ENCODE assay signal across 25 mouse cellular contexts in genomic region chr16:13825781-13826490, GRCm38 (mm10). TPM values are rescaled to one million over a fixed set of nuclear protein-coding genes. Genes with fewer than 3 reads are reported as not detected.
A peak's percentile ranks its signal among the peaks of the same experiment; 100 is the strongest.
DNase-seq lines count a peak whose midpoint lies in the region; ATAC-seq and TF ChIP-seq lines count a peak whose summit lies in the region.
"Had no signal": no experiment of that assay in that cellular context is flagged by ENCODE, and none has a peak within 500 bp of the region (broad histone marks: within the 10 kb centered on the region; RNA-seq: fewer than 3 reads in every experiment).

No protein-coding gene starts in this region.

- no peak overlapping the region for H3K9ac ChIP-seq in embryonic facial prominence, embryonic 14.5 days (ENCODE audit: low read depth, low read length)
- no peak overlapping the region for H3K9ac ChIP-seq in kidney, postnatal 0 days (ENCODE audit: low read depth, low read length)
- H3K9ac ChIP-seq: hindbrain, embryonic 15.5 days; limb, embryonic 13.5 days; liver, embryonic 14.5 days; lung, embryonic 14.5 days; midbrain, embryonic 15.5 days; neural tube, embryonic 15.5 days had no signal

- WGBS in embryonic facial prominence, embryonic 14.5 days: 69% methylated on average over 7 of the region's 7 CpGs
- WGBS in embryonic facial prominence, embryonic 10.5 days: 81% methylated on average over 7 of the region's 7 CpGs
- WGBS in kidney, postnatal 0 days: 61% methylated on average over 7 of the region's 7 CpGs

- H3K9me3 ChIP-seq in embryonic facial prominence, embryonic 14.5 days (ENCODE audit: control insufficient read depth, low read length): no peaks in the 10 kb centered on the region
- H3K9me3 ChIP-seq in embryonic facial prominence, embryonic 10.5 days: no peaks in the 10 kb centered on the region
- H3K9me3 ChIP-seq in kidney, postnatal 0 days (replicated peaks; ENCODE audit: low read length): no peaks in the 10 kb centered on the region
- H3K9me3 ChIP-seq: hindbrain, embryonic 15.5 days; limb, embryonic 13.5 days; midbrain, embryonic 15.5 days; neural tube, embryonic 15.5 days had no signal

- peak; percentile 44; the same call in 1 of the 2 replicates for ATAC-seq in embryonic facial prominence, embryonic 14.5 days (ENCODE audit: low read depth)
- ATAC-seq in kidney, postnatal 0 days (replicated peaks; ENCODE audit: low FRiP score, low read depth): peak; percentile 27; the same call in 1 of the 2 replicates
- ATAC-seq: activated CD4-positive, CD25-positive, alpha-beta regulatory T cell, adult 4 months; midbrain, embryonic 15.5 days had no signal

- H3K27ac ChIP-seq in embryonic facial prominence, embryonic 14.5 days (replicated peaks; ENCODE audit: low read depth, low read length): no peak overlapping the region
- H3K27ac ChIP-seq in embryonic facial prominence, embryonic 10.5 days (replicated peaks): no peak overlapping the region
- H3K27ac ChIP-seq in kidney, postnatal 0 days: no peak overlapping the region
- H3K27ac ChIP-seq: hindbrain, embryonic 15.5 days; layer of hippocampus, adult 2 months; limb, embryonic 13.5 days; liver, embryonic 14.5 days; midbrain, embryonic 15.5 days; neural tube, embryonic 15.5 days had no signal

- H3ac ChIP-seq in myocyte (ENCODE audit: control insufficient read depth, insufficient read length): no peak overlapping the region

- H3K4me1 ChIP-seq in embryonic facial prominence, embryonic 14.5 days (ENCODE audit: control insufficient read depth, insufficient read depth, low read length): peaks cover 5% of the 10 kb centered on the region; the same call in 1 of the 2 replicates
- H3K4me1 ChIP-seq in embryonic facial prominence, embryonic 10.5 days: 0 out of 2 replicates have a peak, but pooled peaks cover under 1% of the 10 kb centered on the region
- H3K4me1 ChIP-seq in kidney, postnatal 0 days (replicated peaks; ENCODE audit: insufficient read depth, low read length): no peaks in the 10 kb centered on the region

- peak; percentile 41 for DNase-seq in embryonic facial prominence, embryonic 14.5 days (ENCODE audit: low spot score)
- DNase-seq in embryonic facial prominence, embryonic 10.5 days (ENCODE audit: low spot score): no peak
- DNase-seq in kidney, postnatal 0 days (ENCODE audit: low spot score): no peak
- no peak for DNase-seq in kidney, postnatal 36 days
- peak; percentile 23 for DNase-seq in NIH3T3 (ENCODE audit: low read depth)
- no peak for DNase-seq in cerebellum, adult 8-10 months
- no peak for DNase-seq in embryo, embryonic 11 days
- DNase-seq: adrenal gland, adult 8-10 months; cerebellum, adult 18-20 months; cerebellum, postnatal 36 days; gastrocnemius, postnatal 36 days; kidney, adult 2 months; kidney, postnatal 14 days; lung, embryonic 14.5 days; right cerebral cortex, adult 18-20 months; right cerebral cortex, postnatal 4 days had no signal

- no peak for TF ChIP-seq POLR2A in myocyte (IDR thresholded peaks at IDR 0.05; ENCODE audit: insufficient read length, low read depth)

- H3K27me3 ChIP-seq in embryonic facial prominence, embryonic 14.5 days (replicated peaks; ENCODE audit: control insufficient read depth, insufficient read depth, low read length): no peaks in the 10 kb centered on the region
- no peaks in the 10 kb centered on the region for H3K27me3 ChIP-seq in embryonic facial prominence, embryonic 10.5 days (replicated peaks; ENCODE audit: low read depth, poor library complexity, severe bottlenecking)
- H3K27me3 ChIP-seq in kidney, postnatal 0 days (ENCODE audit: insufficient read depth, low read length): no peaks in the 10 kb centered on the region
- no peaks in the 10 kb centered on the region for H3K27me3 ChIP-seq in myocyte (ENCODE audit: control insufficient read depth, insufficient read depth, insufficient read length)
- H3K27me3 ChIP-seq: hindbrain, embryonic 15.5 days; limb, embryonic 13.5 days; midbrain, embryonic 15.5 days; neural tube, embryonic 15.5 days had no signal

- no peaks in the 10 kb centered on the region for H3K79me2 ChIP-seq in myocyte (ENCODE audit: control insufficient read depth, insufficient read depth)

- H3K4me2 ChIP-seq in embryonic facial prominence, embryonic 14.5 days (ENCODE audit: low read depth, low read length): no peak overlapping the region
- H3K4me2 ChIP-seq in kidney, postnatal 0 days (ENCODE audit: low read length): no peak overlapping the region
- peak overlapping the region; percentile 7 for H3K4me2 ChIP-seq in myocyte (ENCODE audit: low read depth)
- H3K4me2 ChIP-seq: heart, embryonic 11.5 days; hindbrain, embryonic 15.5 days; limb, embryonic 13.5 days; lung, embryonic 14.5 days; midbrain, embryonic 15.5 days; neural tube, embryonic 15.5 days had no signal

- H3K36me3 ChIP-seq in embryonic facial prominence, embryonic 14.5 days (ENCODE audit: control insufficient read depth, insufficient read depth, low read length): peaks cover 49% of the 10 kb centered on the region
- peaks cover 60% of the 10 kb centered on the region for H3K36me3 ChIP-seq in embryonic facial prominence, embryonic 10.5 days (replicated peaks)
- peaks cover 30% of the 10 kb centered on the region; the same call in 1 of the 2 replicates for H3K36me3 ChIP-seq in kidney, postnatal 0 days (ENCODE audit: insufficient read depth, low read length)
- peaks cover 4% of the 10 kb centered on the region for H3K36me3 ChIP-seq in myocyte (ENCODE audit: control insufficient read depth, insufficient read depth)

- H3K4me3 ChIP-seq in embryonic facial prominence, embryonic 14.5 days (ENCODE audit: low read depth, low read length): no peak overlapping the region
- H3K4me3 ChIP-seq in embryonic facial prominence, embryonic 10.5 days: no peak overlapping the region
- no peak overlapping the region for H3K4me3 ChIP-seq in kidney, postnatal 0 days (replicated peaks; ENCODE audit: low read depth, low read length)
- H3K4me3 ChIP-seq in myocyte: no peak overlapping the region
- H3K4me3 ChIP-seq: hindbrain, embryonic 15.5 days; layer of hippocampus, adult 2 months; limb, embryonic 13.5 days; midbrain, embryonic 15.5 days; neural tube, embryonic 15.5 days had no signal

- no peak for TF ChIP-seq CTCF in kidney, postnatal 0 days (IDR thresholded peaks at IDR 0.05; ENCODE audit: low read depth)

TF ChIP-seq in myocyte, 11 proteins besides CTCF, POLR2A, EP300 and RAD21:
- TF ChIP-seq TCF12 (IDR thresholded peaks at IDR 0.05; ENCODE audit: insufficient read depth, poor library complexity, severe bottlenecking) (no peak), MYOD1 (IDR thresholded peaks at IDR 0.05; ENCODE audit: control insufficient read depth in 1 of 3, insufficient read length in 2 of 3, low read depth in 2 of 3) (peak in 2 of 3 experiments; percentile 8 to 30)
TF ChIP-seq in myocyte: peak in this region for 1.

RNA-seq across cellular contexts. Expression of gene Ntan1, which starts 7.3 kb away (rescaled TPM):
- polyA plus RNA-seq in embryonic facial prominence, embryonic 14.5 days (2014; fragmentation: Nextera tagmentation; extraction: Ambion mirVana): 176 and 178 TPM in 2 replicates
- polyA plus RNA-seq in embryonic facial prominence, embryonic 10.5 days (2016; fragmentation: Nextera tagmentation; extraction: Ambion mirVana): 128 and 149 TPM in 2 replicates
- polyA plus RNA-seq in kidney, postnatal 0 days (2015; fragmentation: Nextera tagmentation; extraction: Ambion mirVana): 167 and 169 TPM in 2 replicates
- polyA plus RNA-seq in myocyte (2012; fragmentation: generic; extraction: Trizol): 28.8 TPM

RNA-seq across cellular contexts. Expression of gene Rrn3, which starts 45.4 kb away (rescaled TPM):
- polyA plus RNA-seq in embryonic facial prominence, embryonic 14.5 days (2014; fragmentation: Nextera tagmentation; extraction: Ambion mirVana): 43.3 and 46.9 TPM in 2 replicates
- polyA plus RNA-seq in embryonic facial prominence, embryonic 10.5 days (2016; fragmentation: Nextera tagmentation; extraction: Ambion mirVana): 99.0 and 99.1 TPM in 2 replicates
- 47.0 and 51.5 TPM in 2 replicates for polyA plus RNA-seq in kidney, postnatal 0 days (2015; fragmentation: Nextera tagmentation; extraction: Ambion mirVana)
- 40.6 TPM for polyA plus RNA-seq in myocyte (2012; fragmentation: generic; extraction: Trizol)

Comparison
In these comparisons a context has a peak if more than half of its experiments do, and no peak if none do; other contexts are left out.
1. DNase-seq: peak in embryonic facial prominence, embryonic 14.5 days (single experiment) and NIH3T3 (single experiment); none in embryonic facial prominence, embryonic 10.5 days (single experiment), kidney, postnatal 0 days (single experiment), kidney, postnatal 36 days (0 of 2), cerebellum, adult 8-10 months (single experiment) and embryo, embryonic 11 days (single experiment).